Mouse (Mus musculus): Measurements from ENCODE around the gene Trdmt1.

Trdmt1 gene

DNA sequence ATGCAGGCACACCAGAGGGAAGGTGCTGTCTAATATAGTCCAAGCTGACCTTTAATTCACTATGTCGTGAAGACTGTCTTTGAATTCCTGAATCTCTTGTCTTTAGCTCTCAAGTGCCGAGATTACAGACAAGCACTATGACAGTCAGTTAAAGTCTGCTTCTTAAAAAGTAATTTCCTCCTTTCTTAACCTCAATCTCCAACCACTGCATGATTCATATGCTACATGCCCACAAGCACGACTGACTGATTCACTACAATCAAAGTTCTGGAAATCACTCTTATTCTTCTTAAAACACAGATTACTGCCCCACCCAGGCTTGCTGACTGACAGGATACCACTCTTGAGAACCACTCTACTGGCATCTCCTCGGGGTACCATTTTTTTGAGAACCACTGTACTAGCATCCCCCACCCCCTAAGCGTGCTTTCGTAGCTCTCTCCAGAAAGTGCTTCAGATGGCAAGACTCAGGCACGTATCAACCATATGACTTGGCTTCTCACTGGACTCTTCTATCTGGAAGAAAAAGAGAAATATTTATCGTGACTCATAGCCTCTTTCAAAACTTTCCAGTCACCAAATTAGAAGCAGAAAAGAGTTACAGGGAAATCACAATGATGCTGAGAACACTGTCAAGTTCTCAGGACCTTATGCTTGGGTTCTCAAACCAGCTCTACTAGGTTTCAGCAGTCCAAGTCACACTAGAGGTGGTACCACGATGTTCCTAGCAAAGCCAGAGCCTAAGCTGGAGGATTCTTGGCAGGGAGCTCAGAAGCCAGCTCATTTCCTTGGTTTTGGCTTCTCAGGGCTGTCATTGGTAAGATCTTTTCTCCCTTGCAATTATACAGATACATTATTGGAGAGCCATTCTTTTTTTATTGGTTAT is 12.9 kb upstream of the Trdmt1 start:
- DNase-seq (ENCODE audit: low read depth, low spot score), result no peak

DNA sequence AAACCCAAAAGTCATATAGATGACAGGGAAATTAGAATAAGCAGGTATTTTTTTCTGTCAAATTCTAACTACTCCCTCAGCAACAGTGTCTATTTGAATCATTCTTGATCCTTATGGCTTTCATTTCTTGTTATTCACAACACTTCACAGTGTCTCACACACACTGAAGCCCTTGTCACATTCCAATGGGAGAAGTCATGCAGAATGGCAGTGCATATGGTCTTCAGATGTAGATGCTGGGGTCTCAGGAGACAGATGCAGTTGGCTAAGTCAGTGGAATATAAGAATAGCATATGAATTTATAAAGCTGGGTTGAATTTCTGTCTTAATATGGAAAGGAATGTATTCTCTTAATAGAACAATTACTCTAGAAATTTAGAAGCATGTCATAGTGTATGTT is 11.8 kb upstream of the Trdmt1 start:
- DNase-seq (ENCODE audit: low read depth, low spot score), result no peak

DNA sequence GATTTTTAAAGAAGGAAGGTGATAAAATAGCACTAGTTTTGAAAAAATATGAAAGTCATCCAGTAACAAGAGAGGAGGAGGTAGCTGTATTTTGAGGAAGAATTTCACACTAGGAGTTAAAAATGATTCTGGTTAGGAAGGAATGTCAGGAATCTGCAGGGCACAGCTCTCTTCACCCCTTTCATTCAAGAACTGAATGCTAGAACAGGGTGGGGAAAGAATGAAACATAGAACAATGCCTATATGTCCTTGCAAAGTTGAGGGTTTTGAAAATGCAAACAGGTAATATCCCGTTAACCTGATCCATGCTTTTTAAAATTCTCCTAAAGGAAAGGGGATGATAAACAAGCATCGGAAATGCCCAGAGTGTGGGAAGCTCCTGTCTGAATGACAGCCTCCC is 9.5 kb upstream of the Trdmt1 start:
- no peak for DNase-seq (ENCODE audit: low read depth, low spot score)

DNA sequence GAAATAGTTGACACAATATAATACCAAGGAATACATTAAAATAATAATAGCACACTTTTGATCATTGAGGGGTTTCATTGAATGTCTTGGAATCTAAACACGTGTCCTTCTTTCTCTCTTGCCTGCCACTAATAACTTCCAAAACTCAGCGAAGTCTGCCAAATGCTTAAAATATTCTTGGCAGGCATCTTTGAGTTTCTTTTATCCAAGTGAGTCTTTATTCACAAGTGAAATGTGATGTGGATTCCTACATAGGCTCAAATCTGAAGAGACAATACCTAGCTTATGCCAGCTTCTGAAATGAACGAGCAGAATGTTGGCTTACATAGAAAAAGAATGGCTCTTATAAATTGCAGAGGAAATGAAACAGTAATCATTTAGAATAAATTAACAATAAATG is 4.3 kb upstream of the Trdmt1 start:
- DNase-seq (ENCODE audit: low read depth, low spot score), result no peak

DNA sequence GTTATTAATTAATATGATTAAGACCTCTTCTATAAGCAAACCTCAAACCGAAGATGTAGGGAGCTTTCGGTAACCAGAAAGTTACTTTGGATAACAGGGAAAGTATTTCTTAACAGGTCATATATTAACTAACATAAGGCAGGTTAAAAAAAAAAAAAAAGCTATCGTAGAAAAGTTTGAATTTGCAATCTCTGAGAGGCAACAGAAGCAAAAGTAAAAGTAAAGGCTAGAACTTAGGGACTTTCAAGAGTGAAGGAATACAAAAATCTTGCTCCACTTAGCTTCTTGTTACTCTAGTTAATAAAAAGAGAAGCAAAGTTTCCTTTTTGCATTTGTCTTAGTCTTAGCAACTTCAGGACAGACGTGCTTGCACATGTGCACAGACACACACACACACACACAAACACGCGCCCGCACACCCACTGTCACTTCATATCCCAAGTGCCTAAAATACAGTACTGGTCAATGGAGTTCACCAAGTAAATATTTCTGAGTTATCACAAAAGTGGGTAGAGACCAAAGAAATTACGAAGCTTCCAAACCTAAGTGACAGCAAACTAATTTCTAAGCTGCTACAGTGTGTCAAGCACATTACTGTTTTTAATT is 846 bp downstream of the Trdmt1 start:
- DNase-seq (ENCODE audit: low read depth, low spot score), result no peak

DNA sequence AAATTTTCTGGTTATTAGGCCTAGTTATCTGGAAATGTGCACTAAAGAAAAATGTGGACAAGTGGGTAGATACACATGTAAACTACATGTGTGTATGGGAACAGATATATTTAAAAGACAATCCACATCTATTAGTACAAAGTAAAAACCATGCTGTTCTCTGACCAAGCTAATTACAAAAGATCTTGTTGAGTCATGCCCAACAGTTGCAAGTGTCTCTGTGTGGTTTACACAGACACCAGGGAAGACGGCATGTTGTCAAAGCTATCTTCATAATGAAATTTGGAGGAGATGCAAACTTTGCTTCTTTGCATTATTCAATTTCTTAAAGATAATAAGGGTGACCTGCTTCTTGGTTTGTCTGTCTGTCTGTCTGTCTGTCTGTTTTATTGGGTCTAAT is 4.6 kb downstream of the Trdmt1 start:
- DNase-seq (ENCODE audit: low read depth, low spot score), result no peak

DNA sequence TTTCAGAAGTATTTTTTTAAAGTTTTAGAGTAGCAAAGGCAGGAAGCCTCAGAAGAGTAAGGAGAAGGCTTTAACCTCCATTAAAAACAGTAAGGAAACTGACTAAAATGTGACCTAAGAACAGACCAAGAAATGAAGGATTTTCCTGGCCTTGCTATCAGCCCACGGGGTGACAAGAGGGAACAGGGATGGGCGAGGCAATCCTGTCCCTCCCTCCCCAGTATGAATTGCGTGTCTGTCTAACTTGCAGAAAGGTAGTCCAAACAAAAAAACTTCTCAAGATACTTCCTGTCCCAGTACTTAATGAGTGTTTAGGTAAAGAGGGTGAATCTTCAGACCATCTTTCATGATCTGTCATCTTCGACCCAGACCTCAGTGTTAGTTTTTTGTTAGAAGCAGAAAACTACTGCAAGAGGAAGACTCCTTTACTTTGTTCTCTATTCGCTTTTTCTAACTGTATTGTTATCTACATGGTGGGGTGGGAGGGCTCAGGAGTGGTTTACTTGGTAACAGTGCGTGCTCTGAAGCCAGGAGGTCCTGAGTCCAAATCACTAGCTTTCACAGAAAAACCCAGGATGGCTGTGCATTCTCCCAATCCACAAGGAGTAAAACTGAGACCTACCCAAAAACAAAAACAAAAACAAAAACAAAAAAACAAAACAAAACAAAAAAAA is 5.6 kb downstream of the Trdmt1 start:
- DNase-seq (ENCODE audit: low read depth, low spot score), result no peak

DNA sequence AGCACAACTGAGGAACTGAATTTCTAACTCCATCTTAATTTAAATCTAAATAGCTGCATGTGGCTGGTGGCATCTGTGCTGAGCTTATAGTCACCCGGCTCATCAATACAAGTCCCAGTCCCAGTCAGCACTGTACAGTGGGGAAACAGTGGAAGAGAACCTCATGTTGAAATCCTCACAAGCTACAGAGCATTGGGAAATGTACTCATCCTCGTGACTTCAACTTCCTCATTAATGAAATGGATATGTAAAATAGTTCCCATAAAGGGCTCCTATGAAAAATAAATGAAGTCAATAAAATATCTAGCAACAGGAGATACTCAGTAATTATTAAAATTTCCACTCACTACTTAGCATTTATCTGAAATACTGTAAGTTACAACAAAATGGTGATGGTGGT is 6.2 kb downstream of the Trdmt1 start:
- DNase-seq (ENCODE audit: low read depth, low spot score), result no peak

DNA sequence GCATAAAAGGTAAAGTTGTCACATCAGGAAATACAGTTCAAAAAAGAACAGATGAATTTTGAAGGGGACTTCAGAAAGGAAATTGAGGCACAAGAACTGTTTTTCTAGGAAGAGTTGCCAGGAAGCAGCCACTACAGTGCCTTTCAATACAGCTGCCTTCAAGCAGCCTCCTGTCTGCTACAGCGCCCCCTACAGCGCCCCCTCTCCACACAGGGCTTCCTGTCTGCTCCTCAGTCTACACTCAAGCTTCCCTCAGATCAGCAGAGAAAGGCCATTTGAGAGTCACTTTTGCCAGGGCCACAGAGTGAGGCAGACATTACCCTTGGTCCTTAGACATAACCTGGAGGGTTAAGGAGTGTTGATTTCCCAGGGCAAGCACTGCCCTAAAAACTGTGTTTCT is 6.7 kb downstream of the Trdmt1 start:
- DNase-seq (ENCODE audit: low read depth, low spot score), result peak; percentile 61

DNA sequence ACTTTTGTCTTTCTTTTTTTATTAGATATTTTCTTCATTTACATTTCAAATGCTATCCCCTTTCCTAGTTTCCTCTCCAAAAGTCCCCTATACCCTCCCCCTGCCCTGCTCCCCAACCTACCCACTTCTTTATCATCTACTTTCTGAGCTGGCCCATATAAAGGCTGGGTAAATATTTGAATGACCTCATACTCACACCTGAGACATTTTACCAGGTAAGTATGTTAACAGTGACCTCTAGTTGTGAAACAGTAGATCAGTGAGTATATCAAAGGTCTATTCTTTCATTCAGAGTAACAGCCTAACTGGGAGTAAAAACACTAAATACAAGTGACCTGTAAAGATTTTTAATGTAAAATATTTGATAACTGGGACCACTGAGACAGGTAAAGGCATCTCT is 7.7 kb downstream of the Trdmt1 start:
- no peak for DNase-seq (ENCODE audit: low read depth, low spot score)

DNA sequence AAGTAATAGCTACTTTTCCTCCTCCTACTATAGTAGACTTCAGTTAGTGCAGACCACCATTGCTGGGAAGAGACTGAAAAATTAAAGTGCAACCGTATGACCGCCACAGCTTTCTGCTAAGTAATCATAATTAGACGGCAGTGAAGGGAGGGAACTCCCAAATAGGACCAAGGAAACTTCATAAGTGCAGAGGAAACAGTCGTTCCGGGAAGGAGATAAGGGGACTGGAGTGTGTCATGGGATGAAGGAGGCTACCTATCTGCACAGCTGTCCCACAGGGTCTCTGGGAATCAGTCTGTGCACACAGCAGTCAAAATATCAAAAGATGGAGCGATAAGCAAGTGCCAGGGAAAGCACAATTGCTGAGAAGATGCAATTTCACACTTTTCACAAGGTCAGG is 13.8 kb downstream of the Trdmt1 start:
- DNase-seq (ENCODE audit: low read depth, low spot score), result no peak

DNA sequence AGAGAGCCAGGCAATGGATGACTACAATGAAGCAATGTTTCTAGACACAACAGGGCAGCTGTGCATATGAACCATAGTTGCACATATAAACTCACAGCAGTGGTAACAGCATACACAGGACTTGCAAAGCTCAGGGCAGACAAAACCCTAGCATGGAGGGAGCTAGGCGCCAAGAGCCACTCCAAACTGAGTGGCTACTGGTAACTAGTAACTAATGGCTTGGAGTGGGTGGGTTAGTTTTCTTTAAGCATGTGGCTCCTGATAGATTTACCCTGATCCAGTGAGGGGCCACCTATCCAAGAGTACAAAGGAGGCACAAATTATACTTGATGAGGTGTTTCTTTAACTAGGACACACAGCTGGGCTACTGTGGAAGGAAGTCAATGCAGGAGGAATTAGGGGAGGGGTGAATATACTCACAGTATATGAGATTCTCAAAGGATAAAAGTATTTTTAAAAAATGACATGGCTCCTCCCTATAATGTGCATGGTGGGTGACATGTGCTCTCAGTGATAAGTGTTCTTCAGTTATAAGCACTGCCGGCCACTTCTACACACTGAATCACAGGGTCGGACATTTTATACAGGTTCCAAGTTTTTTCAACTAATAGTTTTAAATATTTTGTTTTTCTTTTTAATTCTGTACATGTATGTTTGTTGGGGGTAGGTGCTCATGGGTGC is 15.1 kb downstream of the Trdmt1 start:
- no peak for DNase-seq (ENCODE audit: low read depth, low spot score)

DNA sequence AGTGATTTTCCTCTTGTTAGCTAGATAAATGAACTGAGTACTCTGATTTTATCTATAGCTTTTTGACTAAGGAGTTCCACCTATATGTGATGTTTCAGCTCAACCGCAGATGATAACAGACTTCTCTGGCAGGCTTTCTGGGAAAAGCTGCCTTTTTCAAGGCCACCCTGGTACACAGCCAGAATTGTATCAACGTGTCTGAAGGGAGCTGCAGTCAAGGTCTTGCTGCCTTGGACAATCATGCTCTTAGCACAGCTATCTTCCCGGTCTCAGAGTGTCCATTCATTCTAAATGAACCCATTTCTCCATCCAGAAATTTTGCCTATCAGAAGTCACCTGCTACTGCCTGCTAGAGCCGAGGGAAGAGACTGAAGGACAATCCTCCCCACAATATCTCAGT is 16.9 kb downstream of the Trdmt1 start:
- no peak for DNase-seq (ENCODE audit: low read depth, low spot score)

DNA sequence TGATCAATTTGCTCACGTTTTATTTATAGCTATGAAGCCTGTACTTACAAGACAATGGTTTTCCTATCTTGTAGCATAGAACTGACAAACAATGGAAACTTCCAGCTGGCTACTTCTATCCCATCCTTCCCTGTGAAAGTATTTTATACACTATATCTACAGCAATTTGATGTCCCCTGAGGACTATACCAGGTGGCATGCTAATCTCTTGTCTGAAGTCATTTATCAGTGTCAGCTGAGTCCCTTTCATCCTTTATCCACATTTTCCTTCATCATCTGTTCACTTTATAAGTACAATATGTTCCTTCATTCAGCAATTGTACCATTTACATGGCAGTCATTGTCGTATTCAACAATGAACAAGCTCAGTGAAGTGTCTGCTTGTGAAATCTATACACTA is 17.3 kb downstream of the Trdmt1 start:
- no peak for DNase-seq (ENCODE audit: low read depth, low spot score)

DNA sequence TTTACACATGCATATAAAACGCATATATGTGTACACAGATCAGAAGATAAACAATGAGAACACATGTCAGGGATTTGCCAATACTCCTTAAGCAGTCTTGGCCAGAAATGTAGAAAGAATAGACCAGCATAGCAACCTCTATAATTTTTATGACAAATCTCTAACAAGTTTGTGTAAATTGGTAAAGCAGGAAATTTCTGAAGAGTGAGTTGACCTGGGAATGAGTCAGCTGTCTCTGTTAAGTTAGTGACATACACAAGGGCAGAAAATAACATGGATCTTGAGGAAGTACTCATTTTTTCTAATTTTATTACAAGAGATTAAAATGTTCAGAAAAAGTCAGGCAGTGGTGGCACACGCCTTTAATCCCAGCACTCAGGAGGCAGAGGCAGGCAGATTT is 18.3 kb downstream of the Trdmt1 start:
- DNase-seq (ENCODE audit: low read depth, low spot score), result no peak

DNA sequence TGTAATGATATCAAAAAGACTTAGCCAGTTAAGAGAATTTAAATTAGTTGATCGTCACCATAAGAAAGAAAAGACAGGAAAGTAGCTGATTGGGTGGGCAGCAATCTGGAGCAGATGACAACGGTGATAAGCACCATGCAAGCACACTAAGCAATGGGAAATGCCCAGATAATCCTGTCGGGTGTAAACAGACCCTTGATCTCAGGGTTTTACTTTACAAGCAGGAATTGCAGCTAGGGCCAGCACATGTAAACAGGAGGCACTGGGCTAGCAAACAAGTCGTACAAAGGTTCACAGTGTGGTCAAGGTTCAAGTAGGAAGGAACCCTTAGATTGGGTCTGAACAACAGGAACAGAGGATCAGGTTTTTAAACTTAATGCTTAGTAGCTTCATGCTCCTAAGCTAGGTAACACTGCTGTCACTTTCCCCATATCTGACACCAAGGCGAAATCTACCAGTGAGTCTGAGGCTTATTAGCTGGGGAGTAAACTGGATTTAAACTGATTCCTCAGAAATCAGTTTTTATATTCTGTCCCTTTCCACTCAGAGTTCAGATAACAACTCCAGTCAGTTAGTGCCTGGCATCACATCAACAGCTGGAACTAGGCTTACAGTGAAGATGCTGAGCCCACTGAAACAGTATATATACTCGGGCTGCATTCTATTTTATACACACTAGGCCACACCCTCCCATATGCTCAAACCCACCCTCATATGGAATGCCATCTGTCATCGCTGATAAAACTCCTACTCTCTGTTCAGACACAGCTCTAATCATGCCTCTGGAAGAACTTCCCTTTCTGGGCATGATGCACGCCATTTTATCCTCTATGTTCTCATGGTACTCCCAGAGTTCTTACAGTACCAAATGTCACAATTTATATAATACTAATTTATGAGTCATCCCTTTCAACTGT is 20.7 kb downstream of the Trdmt1 start:
- DNase-seq (ENCODE audit: low read depth, low spot score), result no peak

DNA sequence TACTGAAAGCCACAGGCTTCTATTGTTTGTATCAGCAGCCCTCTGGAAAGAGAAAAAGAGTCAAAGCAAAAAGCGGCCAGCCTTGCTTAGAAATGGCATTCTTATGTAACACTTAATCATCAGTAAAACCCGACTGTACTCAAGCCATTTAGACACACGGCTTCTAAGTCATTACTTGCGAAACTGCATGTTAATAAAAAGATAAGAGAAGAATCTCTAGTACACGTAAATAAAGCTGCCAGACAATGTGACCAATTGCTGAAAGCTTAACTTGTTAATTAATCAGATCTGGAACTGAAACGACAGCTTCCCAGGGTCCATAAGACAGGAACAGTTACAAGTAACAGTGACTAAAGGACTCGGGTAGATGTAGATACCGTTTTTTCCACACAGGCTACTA is 22.4 kb downstream of the Trdmt1 start:
- DNase-seq (ENCODE audit: low read depth, low spot score), result no peak

DNA sequence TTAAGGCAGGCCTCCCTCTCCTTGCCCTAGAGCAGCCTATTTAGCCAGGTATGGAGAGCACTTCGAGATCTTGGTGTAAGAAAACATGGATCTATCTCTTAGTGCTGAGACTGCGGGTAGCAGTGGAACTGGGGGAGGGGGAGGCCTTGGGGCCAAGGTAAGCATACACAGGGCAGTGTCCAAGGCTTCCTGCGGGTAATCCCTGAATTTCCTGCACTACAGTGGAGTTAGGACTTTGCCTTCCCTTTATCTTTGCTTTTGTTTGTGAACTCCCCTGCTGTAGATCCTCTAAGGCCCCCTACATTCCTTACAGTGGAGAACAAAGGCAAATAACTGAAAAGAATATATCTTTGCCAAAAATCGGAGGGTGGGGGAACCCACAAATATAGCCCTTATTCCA is 29.5 kb downstream of the Trdmt1 start:
- no peak for DNase-seq (ENCODE audit: low read depth, low spot score)

DNA sequence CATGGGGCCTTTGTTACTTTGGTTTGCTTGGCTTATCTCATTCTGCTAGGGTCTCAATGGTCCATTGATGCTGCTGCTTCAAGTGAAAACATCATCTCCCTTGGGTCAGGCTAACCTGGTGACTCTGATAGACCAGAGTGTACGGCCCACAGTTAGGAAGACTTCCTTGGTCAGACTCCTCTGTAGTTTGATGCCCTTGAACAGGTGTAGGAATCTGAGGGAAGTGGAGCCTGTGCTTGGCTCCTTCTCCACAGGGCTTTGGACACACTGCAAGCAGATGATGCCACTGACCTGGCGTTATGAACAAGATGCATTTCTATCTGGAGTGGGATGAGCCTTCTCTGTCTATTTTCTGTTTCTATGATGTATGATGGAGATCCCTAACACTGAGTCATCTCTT is 41.8 kb downstream of the Trdmt1 start:
- DNase-seq (ENCODE audit: low read depth, low spot score), result no peak

DNA sequence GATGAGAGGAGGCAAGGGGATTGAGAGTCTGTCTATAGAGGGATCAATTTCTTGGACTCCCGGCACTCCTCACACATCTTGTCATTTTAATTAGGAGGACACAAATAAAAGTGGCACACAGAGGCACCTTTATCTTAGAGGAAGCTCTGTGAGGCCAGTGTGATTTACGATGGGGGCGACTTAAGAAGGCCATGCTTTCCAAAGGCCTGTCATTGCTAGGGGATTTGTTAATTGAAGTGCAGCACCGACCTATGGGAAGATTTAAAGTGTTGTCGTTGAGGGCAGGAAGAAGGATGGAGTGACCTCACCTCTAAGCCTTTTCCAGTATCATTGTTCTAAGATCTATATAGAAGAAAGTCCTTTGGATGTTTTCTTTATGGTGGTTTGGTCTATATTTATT is 42.9 kb downstream of the Trdmt1 start:
- no peak for DNase-seq (ENCODE audit: low read depth, low spot score)

DNA sequence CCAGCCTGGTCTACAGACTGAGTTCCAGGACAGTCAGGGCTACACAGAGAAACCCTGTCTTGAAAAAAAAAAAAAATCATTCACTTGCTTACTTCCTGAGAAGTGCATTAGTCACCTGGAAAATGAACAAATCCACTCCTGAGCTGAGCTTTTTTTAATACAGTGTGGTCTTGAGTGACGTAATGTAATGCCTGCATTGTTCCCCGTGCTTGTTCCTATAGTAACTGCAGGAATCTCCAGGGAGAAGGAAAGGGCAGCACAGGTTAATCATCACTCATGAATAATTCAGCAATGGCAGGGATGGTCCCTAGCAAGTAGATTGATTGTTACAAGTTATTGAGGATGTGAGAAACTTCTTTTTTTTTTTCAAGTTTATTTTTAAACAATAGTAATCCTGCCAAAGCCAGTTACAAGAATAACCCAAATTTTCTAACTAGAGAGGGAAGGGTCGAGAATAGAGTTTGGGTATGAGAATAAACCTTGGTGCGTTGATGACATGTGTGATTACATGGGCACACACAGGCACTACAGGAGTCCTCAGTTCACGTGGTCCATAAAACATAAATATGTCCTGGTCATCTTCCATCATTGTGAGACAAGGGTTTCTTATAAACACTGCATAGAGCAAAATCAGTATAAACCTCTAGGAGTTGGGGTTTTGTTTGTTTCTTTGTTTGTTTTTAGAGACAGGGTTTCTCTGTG is 44.0 kb downstream of the Trdmt1 start:
- no peak for DNase-seq (ENCODE audit: low read depth, low spot score)
